Mouse (Mus musculus) forebrain, postnatal 0 days (tissue): ENCODE results near the gene Gm5447. TPM values are rescaled to one million over a fixed set of nuclear protein-coding genes. Genes with fewer than 3 reads are reported as not detected.
A peak's percentile ranks its signal among the peaks of the same experiment; 100 is the strongest.

Source experiments
- ATAC-seq: fragments of 200-750 bp; cut with Nextera tagmentation; 2 replicates; pipeline ENCODE4 v1.8.0; 2017; ENCODE audit warnings: mild to moderate bottlenecking, moderate library complexity
- DNase-seq: peaks from one replicate; pipeline ENCODE4 v3.0.0-alpha.2; 2015
- H3K27ac ChIP-seq: fragments of 300-500 bp; sonication (generic); 2 replicates; pipeline ENCODE4 v1.5.1; 2014; ENCODE audit warnings: low read depth, mild to moderate bottlenecking, antibody characterized with exemption, low read length, moderate library complexity, mixed read lengths
- H3K27me3 ChIP-seq: fragments of 300-500 bp; sonication (generic); 2 replicates; pipeline ENCODE4 v1.6.1; 2014; ENCODE audit warnings: mild to moderate bottlenecking, low read length, mixed read lengths; ENCODE audit not compliant: insufficient read depth
- H3K36me3 ChIP-seq: fragments of 300-500 bp; sonication (generic); 2 replicates; pipeline ENCODE4 v1.6.1; 2014; ENCODE audit warnings: mild to moderate bottlenecking, moderate library complexity; ENCODE audit not compliant: insufficient read depth
- H3K4me1 ChIP-seq: fragments of 300-500 bp; sonication (generic); 2 replicates; pipeline ENCODE4 v1.6.1; 2014; ENCODE audit warnings: antibody characterized with exemption; ENCODE audit not compliant: insufficient read depth
- H3K4me2 ChIP-seq: fragments of 300-500 bp; sonication (generic); 2 replicates; pipeline ENCODE4 v1.6.1; 2014; ENCODE audit warnings: low read depth, mild to moderate bottlenecking, moderate library complexity
- H3K4me3 ChIP-seq: fragments of 300-500 bp; sonication (generic); 2 replicates; pipeline ENCODE4 v1.5.1; 2014; ENCODE audit warnings: low read depth, low read length, mixed read lengths
- H3K9ac ChIP-seq: fragments of 300-500 bp; sonication (generic); 2 replicates; pipeline ENCODE4 v1.6.1; 2014; ENCODE audit warnings: mild to moderate bottlenecking
- H3K9me3 ChIP-seq: fragments of 300-500 bp; sonication (generic); 2 replicates; pipeline ENCODE4 v1.6.1; 2016; ENCODE audit warnings: low read length
- CTCF ChIP-seq: sonication (generic); IDR thresholded peaks from 2 replicates; pipeline ENCODE4 v1.5.1; 2016; ENCODE audit warnings: antibody characterized with exemption, control low read depth, low read depth
- WGBS: fragments of 180-500 bp; shearing (Covaris S2); extraction: QIAGEN DNeasy Blood & Tissue Kit; methylation state at CpG from one replicate; pipeline ENCODE4 v1.1.7; 2014; 5-methylcytosine and 5-hydroxymethylcytosine counted together
- polyA plus RNA-seq: library from polyadenylated mRNA; unstranded; fragments of >200 nt; fragmentation: Nextera tagmentation; extraction: Ambion mirVana; gene quantifications from 2 replicates; pipeline ENCODE4 v1.2.1, GENCODE M21; 2015
- total RNA-seq: library from RNA; depleted of rRNA; stranded (reverse); fragments of >200 nt; gene quantifications from 2 replicates; pipeline ENCODE4 v1.2.3, GENCODE M21; 2014

The Gm5447 gene
- total and polyA plus RNA-seq, 2 experiments from 2014 or later = 0.08 TPM; not detected in 1

- Histone ChIP-seq H3K36me3 (no peaks in the 10 kb centered on the region), H3K4me3 (no peak overlapping the region), H3K27me3 (no peaks in the 10 kb centered on the region), H3K9me3 (no peaks in the 10 kb centered on the region), H3K4me2 (no peak overlapping the region), H3K27ac (no peak overlapping the region), H3K4me1 (peaks cover 8% of the 10 kb centered on the region; the same call in 1 of the 2 replicates), H3K9ac (no peak overlapping the region)
- no peak for TF ChIP-seq CTCF
- no peak for DNase-seq
- WGBS = 63% methylated on average over 4 of the region's 4 CpGs
- no peak for ATAC-seq
Observed at GRCm38 (mm10) chr13:30968311-30968710, 5.7 kb upstream of the Gm5447 start.

- no peak overlapping the region for H3K27ac ChIP-seq
- no peaks in the 10 kb centered on the region for H3K36me3 ChIP-seq
- H3K4me1 ChIP-seq = peaks cover 8% of the 10 kb centered on the region; the same call in 1 of the 2 replicates
- no peak overlapping the region for H3K4me2 ChIP-seq
- ATAC-seq (no peak), DNase-seq (no peak)
- H3K9ac ChIP-seq = no peak overlapping the region
- H3K4me3 ChIP-seq = no peak overlapping the region
- no peak for TF ChIP-seq CTCF
- H3K27me3 ChIP-seq = no peaks in the 10 kb centered on the region
- WGBS = 90% methylated on average over 3 of the region's 3 CpGs
- H3K9me3 ChIP-seq = no peaks in the 10 kb centered on the region
Observed at GRCm38 (mm10) chr13:30971047-30971446, 3.0 kb upstream of the Gm5447 start.

GRCm38 (mm10) chr13:30972102-30972501 lies 1.9 kb upstream of the Gm5447 start:
- H3K4me3 ChIP-seq = no peak overlapping the region
- ATAC-seq (no peak), DNase-seq (no peak)
- TF ChIP-seq CTCF = no peak
- H3K36me3 ChIP-seq = no peaks in the 10 kb centered on the region
- H3K4me1 ChIP-seq = peaks cover 8% of the 10 kb centered on the region; the same call in 1 of the 2 replicates
- no peaks in the 10 kb centered on the region for H3K27me3 ChIP-seq
- no peak overlapping the region for H3K9ac ChIP-seq
- H3K9me3 ChIP-seq = no peaks in the 10 kb centered on the region
- no peak overlapping the region for H3K27ac ChIP-seq
- 97% methylated on average over 2 of the region's 2 CpGs for WGBS
- no peak overlapping the region for H3K4me2 ChIP-seq

GRCm38 (mm10) chr13:30974247-30974630 lies 235 bp downstream of the Gm5447 start:
- peak overlapping the region; percentile 98 for H3K9ac ChIP-seq
- H3K4me3 ChIP-seq = peak overlapping the region; percentile 95
- 24% methylated on average over 5 of the region's 5 CpGs for WGBS
- TF ChIP-seq CTCF = no peak
- H3K9me3 ChIP-seq = no peaks in the 10 kb centered on the region
- H3K36me3 ChIP-seq = no peaks in the 10 kb centered on the region
- H3K27ac ChIP-seq = peak overlapping the region; percentile 85; the same call in 1 of the 2 replicates
- no peaks in the 10 kb centered on the region for H3K27me3 ChIP-seq
- H3K4me1 ChIP-seq = peaks cover 12% of the 10 kb centered on the region; the same call in 1 of the 2 replicates
- H3K4me2 ChIP-seq = peak overlapping the region; percentile 65
- no peak for DNase-seq
- peak; percentile 36 for ATAC-seq

- Histone ChIP-seq H3K4me2 (no peak overlapping the region), H3K4me3 (no peak overlapping the region), H3K36me3 (no peaks in the 10 kb centered on the region), H3K27ac (no peak overlapping the region), H3K4me1 (peaks cover 12% of the 10 kb centered on the region; the same call in 1 of the 2 replicates), H3K9ac (no peak overlapping the region), H3K9me3 (no peaks in the 10 kb centered on the region), H3K27me3 (no peaks in the 10 kb centered on the region)
- ATAC-seq = no peak
- no peak for DNase-seq
- 52% methylated on average over 8 of the region's 8 CpGs for WGBS
- no peak for TF ChIP-seq CTCF
Observed at GRCm38 (mm10) chr13:30976536-30977084, 2.6 kb downstream of the Gm5447 start.

- peak; percentile 36 for DNase-seq
- TF ChIP-seq CTCF = no peak
- Histone ChIP-seq H3K4me3 (no peak overlapping the region), H3K27ac (no peak overlapping the region), H3K36me3 (no peaks in the 10 kb centered on the region), H3K9me3 (no peaks in the 10 kb centered on the region), H3K4me2 (no peak overlapping the region), H3K27me3 (no peaks in the 10 kb centered on the region), H3K4me1 (0 out of 2 replicates have a peak, but pooled peaks cover 4% of the 10 kb centered on the region), H3K9ac (no peak overlapping the region)
- 18% methylated on average over 4 of the region's 4 CpGs for WGBS
- ATAC-seq = no peak
Observed at GRCm38 (mm10) chr13:30978224-30978623, 4.2 kb downstream of the Gm5447 start.

- H3K9ac ChIP-seq = no peak overlapping the region
- H3K4me3 ChIP-seq = no peak overlapping the region
- no peak overlapping the region for H3K27ac ChIP-seq
- peak; percentile 49 for TF ChIP-seq CTCF
- WGBS = 76% methylated on average over 1 of the region's 1 CpGs
- H3K4me1 ChIP-seq = 0 out of 2 replicates have a peak, but pooled peaks cover 4% of the 10 kb centered on the region
- DNase-seq (no peak), ATAC-seq (no peak)
- no peaks in the 10 kb centered on the region for H3K36me3 ChIP-seq
- no peaks in the 10 kb centered on the region; the same call in 1 of the 2 replicates for H3K27me3 ChIP-seq
- H3K9me3 ChIP-seq = no peaks in the 10 kb centered on the region
- no peak overlapping the region for H3K4me2 ChIP-seq
Observed at GRCm38 (mm10) chr13:30981666-30982065, 7.7 kb downstream of the Gm5447 start.
